ENCODE assay signal across 9 mouse cellular contexts in the genomic region with DNA sequence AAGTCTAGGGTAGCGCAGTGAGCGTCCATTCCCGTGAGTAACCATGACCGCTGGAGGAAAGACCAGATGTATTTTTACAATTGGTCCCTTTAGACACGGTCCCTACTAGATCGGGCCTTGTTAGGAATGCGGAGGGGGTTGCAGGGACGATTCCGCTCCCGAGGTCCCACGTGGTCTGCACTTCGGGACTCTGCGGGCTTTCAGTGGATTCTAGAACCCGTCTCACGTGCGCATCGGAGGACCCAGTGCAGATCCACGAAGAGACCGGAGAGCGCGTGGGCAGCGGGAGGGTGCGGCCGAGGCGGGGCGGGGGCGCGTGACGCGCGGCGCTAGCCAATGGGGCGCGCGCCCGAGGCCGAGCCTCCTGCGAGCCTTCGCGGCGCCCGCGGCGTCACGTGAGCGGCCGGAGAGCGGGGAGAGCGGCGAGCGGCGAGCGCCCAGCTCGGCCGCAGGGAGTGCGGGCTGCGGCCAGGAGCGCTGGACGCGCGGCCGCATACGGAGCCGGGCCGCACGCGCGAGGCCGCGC. TPM values are rescaled to one million over a fixed set of nuclear protein-coding genes. Genes with fewer than 3 reads are reported as not detected.
DNase-seq lines count a peak whose midpoint lies in the region; ATAC-seq and TF ChIP-seq lines count a peak whose summit lies in the region.
"Had no signal": no experiment of that assay in that cellular context is flagged by ENCODE, and none has a peak within 500 bp of the region (broad histone marks: within the 10 kb centered on the region; RNA-seq: fewer than 3 reads in every experiment).

Gene Klf15 (plus strand): TSS at position 396 of the 526 bp plus-strand sequence.

- peak; percentile 78 for ATAC-seq in forebrain, embryonic 11.5 days (replicated peaks; ENCODE audit: low FRiP score)
- ATAC-seq in heart, embryonic 12.5 days (ENCODE audit: insufficient number of reproducible peaks, low FRiP score), result peak; percentile 67
- peak; percentile 80 for ATAC-seq in kidney, embryonic 15.5 days (replicated peaks; ENCODE audit: low FRiP score)
- ATAC-seq in limb, embryonic 13.5 days (ENCODE audit: low FRiP score, low read depth), result peak; percentile 78
- ATAC-seq in midbrain, embryonic 16.5 days, result peak; percentile 75

- H3K27me3 ChIP-seq in forebrain, embryonic 11.5 days (ENCODE audit: control insufficient read depth, insufficient read depth, low read length), result peaks cover 19% of the 10 kb centered on the region
- H3K27me3 ChIP-seq in heart, embryonic 12.5 days (replicated peaks), result peaks cover 37% of the 10 kb centered on the region
- H3K27me3 ChIP-seq in kidney, embryonic 15.5 days, result peaks cover 32% of the 10 kb centered on the region
- H3K27me3 ChIP-seq in limb, embryonic 13.5 days, result peaks cover 40% of the 10 kb centered on the region
- H3K27me3 ChIP-seq in midbrain, embryonic 16.5 days (ENCODE audit: control insufficient read depth, insufficient read depth, low read depth, low read length), result peaks cover 9% of the 10 kb centered on the region; the same call in 1 of the 2 replicates
- no peaks in the 10 kb centered on the region for H3K27me3 ChIP-seq in testis, adult 2 months (ENCODE audit: control insufficient read depth, insufficient read depth, low read length)

- H3K9me3 ChIP-seq in forebrain, embryonic 11.5 days (ENCODE audit: control insufficient read depth, low read length), result no peaks in the 10 kb centered on the region
- no peaks in the 10 kb centered on the region for H3K9me3 ChIP-seq in heart, embryonic 12.5 days (replicated peaks)
- H3K9me3 ChIP-seq in kidney, embryonic 15.5 days (replicated peaks), result no peaks in the 10 kb centered on the region
- no peaks in the 10 kb centered on the region for H3K9me3 ChIP-seq in limb, embryonic 13.5 days
- H3K9me3 ChIP-seq in midbrain, embryonic 16.5 days (replicated peaks; ENCODE audit: control insufficient read depth, low read length, poor library complexity, severe bottlenecking), result no peaks in the 10 kb centered on the region

- H3K4me2 ChIP-seq in forebrain, embryonic 11.5 days (ENCODE audit: low read depth, low read length, severe bottlenecking), result peak within 1 kb of the TSS; percentile 100
- peak within 1 kb of the TSS; percentile 99 for H3K4me2 ChIP-seq in heart, embryonic 12.5 days
- H3K4me2 ChIP-seq in kidney, embryonic 15.5 days, result peak within 1 kb of the TSS; percentile 100
- H3K4me2 ChIP-seq in limb, embryonic 13.5 days (replicated peaks), result peak within 1 kb of the TSS; percentile 100
- peak within 1 kb of the TSS; percentile 97 for H3K4me2 ChIP-seq in midbrain, embryonic 16.5 days (ENCODE audit: low read length)

- H3K27ac ChIP-seq in forebrain, embryonic 11.5 days (ENCODE audit: low read depth, low read length), result no peak within 1 kb of the TSS
- peak within 1 kb of the TSS; percentile 77 for H3K27ac ChIP-seq in heart, embryonic 12.5 days (ENCODE audit: poor library complexity, severe bottlenecking)
- peak within 1 kb of the TSS; percentile 73 for H3K27ac ChIP-seq in kidney, embryonic 15.5 days
- no peak within 1 kb of the TSS for H3K27ac ChIP-seq in limb, embryonic 13.5 days
- H3K27ac ChIP-seq in midbrain, embryonic 16.5 days (ENCODE audit: low read length), result peak within 1 kb of the TSS; percentile 70
- peak within 1 kb of the TSS; percentile 80 for H3K27ac ChIP-seq in testis, adult 2 months (ENCODE audit: control insufficient read depth, insufficient read depth, low read depth, low read length)

- no peak for DNase-seq in thymus, postnatal 0 days (ENCODE audit: low spot score)
- DNase-seq in thymus, postnatal 36 days, result no peak
- DNase-seq in forebrain, embryonic 11.5 days (ENCODE audit: low spot score), result peak; percentile 80

- TF ChIP-seq CTCF in testis, adult 2 months (IDR thresholded peaks at IDR 0.05; ENCODE audit: control insufficient read depth, insufficient read depth, insufficient replicate concordance, low read depth, low read length), result no peak

- peak; percentile 48; the same call in 1 of the 2 replicates for TF ChIP-seq POLR2A in testis, adult 2 months (IDR thresholded peaks at IDR 0.05; ENCODE audit: control insufficient read depth, low read depth, low read length)

- H3K4me1 ChIP-seq in forebrain, embryonic 11.5 days (replicated peaks; ENCODE audit: control insufficient read depth, insufficient read depth, low read length), result peaks cover 6% of the 10 kb centered on the region; the same call in 1 of the 2 replicates
- peaks cover 20% of the 10 kb centered on the region for H3K4me1 ChIP-seq in heart, embryonic 12.5 days (replicated peaks)
- H3K4me1 ChIP-seq in kidney, embryonic 15.5 days, result peaks cover 24% of the 10 kb centered on the region
- H3K4me1 ChIP-seq in limb, embryonic 13.5 days, result peaks cover 16% of the 10 kb centered on the region
- peaks cover 10% of the 10 kb centered on the region for H3K4me1 ChIP-seq in midbrain, embryonic 16.5 days (ENCODE audit: control insufficient read depth, insufficient read depth, low read length)
- peaks cover 24% of the 10 kb centered on the region for H3K4me1 ChIP-seq in testis, adult 2 months (ENCODE audit: control insufficient read depth, insufficient read depth, low read length)

- H3K9ac ChIP-seq in forebrain, embryonic 11.5 days (ENCODE audit: low read length), result peak within 1 kb of the TSS; percentile 48
- peak within 1 kb of the TSS; percentile 82 for H3K9ac ChIP-seq in heart, embryonic 12.5 days
- H3K9ac ChIP-seq in kidney, embryonic 15.5 days, result peak within 1 kb of the TSS; percentile 61
- H3K9ac ChIP-seq in limb, embryonic 13.5 days, result peak within 1 kb of the TSS; percentile 76
- H3K9ac ChIP-seq in midbrain, embryonic 16.5 days (ENCODE audit: low read depth, low read length), result peak within 1 kb of the TSS; percentile 70

- no peaks in the 10 kb centered on the region for H3K36me3 ChIP-seq in forebrain, embryonic 11.5 days (ENCODE audit: control insufficient read depth, insufficient read depth, low read length)
- peaks cover 5% of the 10 kb centered on the region for H3K36me3 ChIP-seq in heart, embryonic 12.5 days
- H3K36me3 ChIP-seq in kidney, embryonic 15.5 days, result peaks cover 2% of the 10 kb centered on the region; the same call in 1 of the 2 replicates
- H3K36me3 ChIP-seq in limb, embryonic 13.5 days, result no peaks in the 10 kb centered on the region; the same call in 1 of the 2 replicates
- H3K36me3 ChIP-seq in midbrain, embryonic 16.5 days (ENCODE audit: control insufficient read depth, insufficient read depth, low read length), result no peaks in the 10 kb centered on the region
- H3K36me3 ChIP-seq in testis, adult 2 months (ENCODE audit: control insufficient read depth, insufficient read depth, low read length), result no peaks in the 10 kb centered on the region

- peak within 1 kb of the TSS; percentile 59 for H3K4me3 ChIP-seq in forebrain, embryonic 11.5 days (ENCODE audit: low read depth, low read length)
- H3K4me3 ChIP-seq in heart, embryonic 12.5 days, result peak within 1 kb of the TSS; percentile 76
- H3K4me3 ChIP-seq in kidney, embryonic 15.5 days (replicated peaks), result peak within 1 kb of the TSS; percentile 71
- H3K4me3 ChIP-seq in limb, embryonic 13.5 days, result peak within 1 kb of the TSS; percentile 66
- H3K4me3 ChIP-seq in midbrain, embryonic 16.5 days (ENCODE audit: low read depth, low read length), result peak within 1 kb of the TSS; percentile 74
- peak within 1 kb of the TSS; percentile 83 for H3K4me3 ChIP-seq in testis, adult 2 months (ENCODE audit: control insufficient read depth, low read depth, low read length)

- under 1% methylated on average over 62 of the region's 70 CpGs for WGBS in forebrain, embryonic 11.5 days
- WGBS in heart, embryonic 12.5 days, result 3% methylated on average over 70 of the region's 70 CpGs
- under 1% methylated on average over 64 of the region's 70 CpGs for WGBS in kidney, embryonic 15.5 days
- WGBS in limb, embryonic 13.5 days, result under 1% methylated on average over 68 of the region's 70 CpGs
- under 1% methylated on average over 70 of the region's 70 CpGs for WGBS in midbrain, embryonic 16.5 days

RNA-seq across cellular contexts. Expression of gene Klf15, which starts in this region (rescaled TPM):
- 10.9 and 13.7 TPM in 2 replicates for polyA plus RNA-seq in thymus, postnatal 0 days (2015; fragmentation: Nextera tagmentation; extraction: Ambion mirVana)
- 2.8 and 3.0 TPM in 2 replicates for polyA plus RNA-seq in forebrain, embryonic 11.5 days (2014; fragmentation: Nextera tagmentation; extraction: Ambion mirVana)
- 6.6 and 7.3 TPM in 2 replicates for polyA plus RNA-seq in heart, embryonic 12.5 days (2016; fragmentation: Nextera tagmentation; extraction: Ambion mirVana)
- polyA plus RNA-seq in kidney, embryonic 15.5 days (2015; fragmentation: Nextera tagmentation; extraction: Ambion mirVana), result 11.7 and 12.6 TPM in 2 replicates
- polyA plus RNA-seq in limb, embryonic 13.5 days (2015; fragmentation: Nextera tagmentation; extraction: Ambion mirVana), result 5.0 and 5.1 TPM in 2 replicates
- polyA plus RNA-seq in midbrain, embryonic 16.5 days (2015; fragmentation: Nextera tagmentation; extraction: Ambion mirVana), result 12.6 and 17.5 TPM in 2 replicates
- 7.6 and 7.7 TPM in 2 replicates for polyA plus RNA-seq in testis, adult 2 months (2012; rRNA removed)
- polyA plus RNA-seq: C2C12 had no signal

Comparison
In these comparisons a context has a peak if more than half of its experiments do, and no peak if none do; other contexts are left out.
1. H3K27ac ChIP-seq: peak in heart, embryonic 12.5 days (single experiment), kidney, embryonic 15.5 days (single experiment), midbrain, embryonic 16.5 days (single experiment) and testis, adult 2 months (single experiment); none in forebrain, embryonic 11.5 days (single experiment) and limb, embryonic 13.5 days (single experiment).
2. Peak in every context shown above with its lines, with median percentiles within 50 percentile points of each other: ATAC-seq, H3K4me2 ChIP-seq, H3K4me3 ChIP-seq and H3K9ac ChIP-seq.